Mouse (Mus musculus): Measurements from ENCODE around the gene Tmem163.

DNA sequence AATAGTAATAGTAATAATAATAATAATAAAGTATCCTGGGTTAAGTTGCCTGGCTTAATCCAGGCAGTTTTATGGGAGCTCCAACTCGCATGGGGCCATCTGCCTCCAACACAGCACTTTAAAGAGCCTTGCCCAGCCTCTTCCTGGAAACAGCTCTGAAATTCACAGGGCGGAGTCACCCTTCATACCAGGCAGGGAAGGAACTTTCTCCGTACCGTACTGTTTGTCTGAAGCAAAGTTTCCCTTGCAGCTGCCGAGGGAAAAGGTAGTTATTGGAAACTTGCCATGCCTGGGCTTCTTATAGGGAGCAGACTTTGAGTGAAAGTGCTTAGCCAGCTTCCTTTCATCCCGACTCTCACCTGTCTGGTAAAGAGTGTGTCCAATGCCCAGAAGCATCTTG lies 242.3 kb downstream of the Tmem163 start:
- TF ChIP-seq MYOG (IDR thresholded peaks at IDR 0.05; ENCODE audit: control insufficient read depth in 1 of 3, insufficient read depth in 1 of 3, insufficient read length in 2 of 3, low read depth in 2 of 3): no peak
- no peak for TF ChIP-seq POLR2A (IDR thresholded peaks at IDR 0.05; ENCODE audit: insufficient read length, low read depth)
- no peak for TF ChIP-seq USF1 (IDR thresholded peaks at IDR 0.05; ENCODE audit: low read depth)
- no peak for TF ChIP-seq MAX (IDR thresholded peaks at IDR 0.05; ENCODE audit: low read depth)
- no peak for TF ChIP-seq POLR2AphosphoS2 (IDR thresholded peaks at IDR 0.05; ENCODE audit: insufficient read length, low read depth)
- TF ChIP-seq MYOD1 (IDR thresholded peaks at IDR 0.05; ENCODE audit: control insufficient read depth in 1 of 3, insufficient read length in 2 of 3, low read depth in 2 of 3): no peak
